Mouse (Mus musculus): Measurements from ENCODE around the gene Cd72.

Cd72 gene

GRCm38 (mm10) chr4:43427501-43428179 lies 26.8 kb downstream of the Cd72 start:
- no peak for DNase-seq (ENCODE audit: low spot score)

- no peak for DNase-seq (ENCODE audit: low spot score)
Measured at GRCm38 (mm10) chr4:43426487-43426886, 27.9 kb downstream of the Cd72 start.

- DNase-seq (ENCODE audit: low spot score) = no peak
Measured at GRCm38 (mm10) chr4:43425648-43426380, 28.6 kb downstream of the Cd72 start.

GRCm38 (mm10) chr4:43425197-43425596 lies 29.2 kb downstream of the Cd72 start:
- peak; percentile 48 for DNase-seq (ENCODE audit: low spot score)

GRCm38 (mm10) chr4:43424072-43424471 lies 30.4 kb downstream of the Cd72 start:
- DNase-seq (ENCODE audit: low spot score) = no peak

- DNase-seq (ENCODE audit: low spot score) = no peak
Measured at GRCm38 (mm10) chr4:43423267-43423934, 31.0 kb downstream of the Cd72 start.

GRCm38 (mm10) chr4:43421632-43422240 lies 32.7 kb downstream of the Cd72 start:
- DNase-seq (ENCODE audit: low spot score) = no peak

- peak; percentile 90 for DNase-seq (ENCODE audit: low spot score)
Measured at GRCm38 (mm10) chr4:43420305-43420704, 34.1 kb downstream of the Cd72 start.

GRCm38 (mm10) chr4:43419801-43420281 lies 34.6 kb downstream of the Cd72 start:
- no peak for DNase-seq (ENCODE audit: low spot score)

GRCm38 (mm10) chr4:43418973-43419656 lies 35.3 kb downstream of the Cd72 start:
- no peak for DNase-seq (ENCODE audit: low spot score)

- no peak for DNase-seq (ENCODE audit: low spot score)
Measured at GRCm38 (mm10) chr4:43418450-43418849, 36.0 kb downstream of the Cd72 start.

GRCm38 (mm10) chr4:43417269-43418062 lies 37.0 kb downstream of the Cd72 start:
- no peak for DNase-seq (ENCODE audit: low spot score)

- no peak for DNase-seq (ENCODE audit: low spot score)
Measured at GRCm38 (mm10) chr4:43416071-43416490, 38.3 kb downstream of the Cd72 start.

- DNase-seq (ENCODE audit: low spot score) = no peak
Measured at GRCm38 (mm10) chr4:43415221-43416070, 39.0 kb downstream of the Cd72 start.

- DNase-seq (ENCODE audit: low spot score) = no peak
Measured at GRCm38 (mm10) chr4:43414761-43415160, 39.7 kb downstream of the Cd72 start.

GRCm38 (mm10) chr4:43407071-43407920 lies 47.1 kb downstream of the Cd72 start:
- DNase-seq (ENCODE audit: low spot score) = no peak

- peak; percentile 93 for DNase-seq (ENCODE audit: low spot score)
Measured at GRCm38 (mm10) chr4:43406162-43406971, 48.1 kb downstream of the Cd72 start.

- no peak for DNase-seq (ENCODE audit: low spot score)
Measured at GRCm38 (mm10) chr4:43404697-43405096, 49.7 kb downstream of the Cd72 start.

Data from embryo, embryonic 10 days (tissue).